Mouse (Mus musculus) heart, embryonic 13.5 days (tissue): ENCODE results near the gene Pitpnc1. TPM values are rescaled to one million over a fixed set of nuclear protein-coding genes. Genes with fewer than 3 reads are reported as not detected.

Experiments
- ATAC-seq: fragments of 200-750 bp; cut with Nextera tagmentation; 2 replicates; pipeline ENCODE4 v1.8.0; 2017; ENCODE audit warnings: moderate TSS enrichment; ENCODE audit not compliant: insufficient number of reproducible peaks, low FRiP score, low TSS enrichment; ENCODE audit errors: extremely low read depth
- H3K27ac ChIP-seq: fragments of 300-500 bp; sonication (generic); replicated peaks from 2 replicates; pipeline ENCODE4 v1.5.1; 2015; ENCODE audit warnings: moderate library complexity, mild to moderate bottlenecking, inconsistent platforms
- H3K27me3 ChIP-seq: fragments of 300-500 bp; sonication (generic); replicated peaks from 2 replicates; pipeline ENCODE4 v1.6.1; 2015; ENCODE audit warnings: mild to moderate bottlenecking, inconsistent platforms
- H3K36me3 ChIP-seq: fragments of 300-500 bp; sonication (generic); 2 replicates; pipeline ENCODE4 v1.6.1; 2015; ENCODE audit warnings: mild to moderate bottlenecking, inconsistent platforms
- H3K4me1 ChIP-seq: fragments of 300-500 bp; sonication (generic); 2 replicates; pipeline ENCODE4 v1.6.1; 2015; ENCODE audit warnings: inconsistent platforms
- H3K4me2 ChIP-seq: fragments of 300-500 bp; sonication (generic); 2 replicates; pipeline ENCODE4 v1.6.1; 2015; ENCODE audit warnings: inconsistent platforms, mild to moderate bottlenecking, moderate library complexity
- H3K4me3 ChIP-seq: fragments of 300-500 bp; sonication (generic); 2 replicates; pipeline ENCODE4 v1.5.1; 2015; ENCODE audit warnings: moderate library complexity, mild to moderate bottlenecking, inconsistent platforms
- H3K9ac ChIP-seq: fragments of 300-500 bp; sonication (generic); 2 replicates; pipeline ENCODE4 v1.6.1; 2015; ENCODE audit warnings: inconsistent platforms, mild to moderate bottlenecking, moderate library complexity
- H3K9me3 ChIP-seq: fragments of 300-500 bp; sonication (generic); 2 replicates; pipeline ENCODE4 v1.6.1; 2016; ENCODE audit warnings: inconsistent platforms
- WGBS: fragments of 180-500 bp; shearing (Covaris S2); methylation state at CpG from one replicate; pipeline ENCODE4 v1.1.7; 2015; ENCODE audit warnings: mixed read lengths; 5-methylcytosine and 5-hydroxymethylcytosine counted together
- polyA plus RNA-seq: library from polyadenylated mRNA; unstranded; fragments of >200 nt; fragmentation: Nextera tagmentation; extraction: Ambion mirVana; gene quantifications from 2 replicates; pipeline ENCODE4 v1.2.1, GENCODE M21; 2015

Gene Pitpnc1
- polyA plus RNA-seq, 1 experiment from 2014 or later, result 9.3 TPM

GRCm38 (mm10) chr11:107159034-107159433, 311.5 kb downstream of the Pitpnc1 start:
- WGBS, result 72% methylated on average over 1 of the region's 1 CpGs
- Histone ChIP-seq H3K9ac (no peak overlapping the region), H3K4me3 (no peak overlapping the region), H3K27me3 (no peaks in the 10 kb centered on the region), H3K9me3 (no peaks in the 10 kb centered on the region), H3K27ac (no peak overlapping the region), H3K36me3 (0 out of 2 replicates have a peak, but pooled peaks cover 2% of the 10 kb centered on the region), H3K4me2 (no peak overlapping the region), H3K4me1 (peaks cover 16% of the 10 kb centered on the region)
- ATAC-seq, result no peak

Other genes starting within 250 kb of the Pitpnc1 start
- 130 and 144 TPM in 2 replicates for gene Psmd12, start 8.8 kb upstream of the Pitpnc1 start, polyA plus RNA-seq
- gene Helz, start 77.2 kb upstream of the Pitpnc1 start, polyA plus RNA-seq, result 12.1 and 13.7 TPM in 2 replicates
- gene Cacng1, start 245.8 kb upstream of the Pitpnc1 start, polyA plus RNA-seq, result 0.15 and 0.27 TPM in 2 replicates